Mouse (Mus musculus): ENCODE results near the gene Cfap73.
A peak's percentile ranks its signal among the peaks of the same experiment; 100 is the strongest.

The Cfap73 gene

GRCm38 (mm10) chr5:120586741-120587615 lies 47.1 kb downstream of the Cfap73 start:
- DNase-seq (ENCODE audit: low spot score), result no peak

- no peak for DNase-seq (ENCODE audit: low spot score)
Measured at GRCm38 (mm10) chr5:120584968-120585367, 49.1 kb downstream of the Cfap73 start.

- no peak for DNase-seq (ENCODE audit: low spot score)
Measured at GRCm38 (mm10) chr5:120583511-120583910, 50.5 kb downstream of the Cfap73 start.

- no peak for DNase-seq (ENCODE audit: low spot score)
Measured at GRCm38 (mm10) chr5:120582002-120582401, 52.0 kb downstream of the Cfap73 start.

- DNase-seq (ENCODE audit: low spot score), result no peak
Measured at GRCm38 (mm10) chr5:120579898-120580626, 54.0 kb downstream of the Cfap73 start.

- DNase-seq (ENCODE audit: low spot score), result no peak
Measured at GRCm38 (mm10) chr5:120579211-120579897, 54.7 kb downstream of the Cfap73 start.

- DNase-seq (ENCODE audit: low spot score), result peak; percentile 66
Measured at GRCm38 (mm10) chr5:120578504-120579081, 55.4 kb downstream of the Cfap73 start.

Data from lung, postnatal 25 days (tissue).